Mouse (Mus musculus) forebrain, embryonic 16.5 days (tissue): ENCODE measurements at regions not wholly inside any gene's neighbourhood (a gene's known extent, or its start where the extent isn't known, plus 50 kb on each side); places are given as distances from the start of the nearest gene placed in this dataset.

ENCODE experiments used
- ATAC-seq: fragments of 200-750 bp; cut with Nextera tagmentation; 2 replicates; pipeline ENCODE4 v1.8.0; 2017; ENCODE audit warnings: mild to moderate bottlenecking, moderate library complexity
- H3K27ac ChIP-seq: fragments of 300-500 bp; sonication (generic); 2 replicates; pipeline ENCODE4 v1.5.1; 2014; ENCODE audit warnings: low read length, control low read depth
- H3K27me3 ChIP-seq: fragments of 300-500 bp; sonication (generic); replicated peaks from 2 replicates; pipeline ENCODE4 v1.6.1; 2014; ENCODE audit warnings: low read length; ENCODE audit not compliant: control insufficient read depth, insufficient read depth
- H3K36me3 ChIP-seq: fragments of 300-500 bp; sonication (generic); 2 replicates; pipeline ENCODE4 v1.6.1; 2014; ENCODE audit not compliant: control insufficient read depth, insufficient read depth
- H3K4me1 ChIP-seq: fragments of 300-500 bp; sonication (generic); replicated peaks from 2 replicates; pipeline ENCODE4 v1.6.1; 2014; ENCODE audit warnings: low read length; ENCODE audit not compliant: control insufficient read depth, insufficient read depth
- H3K4me2 ChIP-seq: fragments of 300-500 bp; sonication (generic); 2 replicates; pipeline ENCODE4 v1.6.1; 2014; ENCODE audit warnings: mild to moderate bottlenecking, low read length, control low read depth
- H3K4me3 ChIP-seq: fragments of 300-500 bp; sonication (generic); replicated peaks from 2 replicates; pipeline ENCODE4 v1.5.1; 2014; ENCODE audit warnings: mild to moderate bottlenecking, low read length, control low read depth
- H3K9ac ChIP-seq: fragments of 300-500 bp; sonication (generic); replicated peaks from 2 replicates; pipeline ENCODE4 v1.6.1; 2014; ENCODE audit warnings: low read depth, low read length, control low read depth
- H3K9me3 ChIP-seq: fragments of 300-500 bp; sonication (generic); 2 replicates; pipeline ENCODE4 v1.6.1; 2016; ENCODE audit warnings: low read length; ENCODE audit not compliant: control insufficient read depth
- WGBS: fragments of 180-500 bp; shearing (Covaris S2); extraction: QIAGEN DNeasy Blood & Tissue Kit; methylation state at CpG from one replicate; pipeline ENCODE4 v1.1.7; 2014; 5-methylcytosine and 5-hydroxymethylcytosine counted together

DNA sequence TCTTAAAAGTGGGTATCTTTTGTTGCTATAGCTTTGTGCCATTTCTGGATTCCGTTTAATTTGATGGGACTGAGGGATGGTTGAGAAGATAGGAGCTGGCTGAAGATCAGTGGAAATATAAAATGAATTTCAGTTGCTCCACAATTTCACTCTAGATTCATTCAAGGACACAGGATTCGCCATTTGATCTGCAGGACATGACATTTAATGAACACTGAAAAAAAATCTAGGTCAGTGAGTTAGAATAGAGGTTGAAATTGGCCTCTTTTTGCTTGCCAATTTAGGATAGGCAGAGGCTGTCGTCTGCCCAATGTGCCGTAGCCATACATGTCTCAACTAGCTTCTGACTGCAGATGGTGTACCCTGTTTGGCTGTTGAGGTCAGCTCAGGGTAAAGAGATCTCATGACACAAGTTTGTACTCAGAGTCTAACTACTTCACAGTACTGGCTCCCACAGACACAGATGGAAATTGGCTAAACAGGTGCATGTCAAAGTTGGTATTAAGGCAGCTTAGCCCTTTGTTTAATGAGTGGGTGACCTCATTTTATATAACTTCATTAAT lies 449.5 kb upstream of the Tle4 start:
- 63% methylated on average over 4 of the region's 4 CpGs for WGBS
- Histone ChIP-seq H3K9ac (no peak overlapping the region), H3K27me3 (peaks cover 5% of the 10 kb centered on the region)

DNA sequence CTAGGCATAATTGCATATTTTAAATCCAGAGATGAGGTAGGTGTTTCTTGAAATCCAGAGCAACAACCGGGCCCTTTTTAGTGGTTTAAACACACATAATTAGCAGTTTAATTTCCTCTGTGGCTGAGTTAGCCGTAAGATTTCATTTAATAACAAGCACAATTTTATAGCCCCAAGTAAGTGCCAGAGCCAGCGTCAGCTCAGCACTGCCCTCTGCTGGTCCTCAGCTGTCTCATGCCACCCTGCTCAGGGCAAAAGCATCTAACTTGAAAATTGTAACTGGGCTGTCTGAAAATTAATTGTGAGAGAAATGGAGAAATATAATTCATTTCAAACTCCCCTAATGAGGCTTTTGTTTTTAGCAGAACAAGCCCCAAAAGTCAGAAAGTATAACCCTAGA lies 437.7 kb upstream of the Tle4 start:
- Histone ChIP-seq H3K27ac (no peak overlapping the region), H3K9me3 (no peaks in the 10 kb centered on the region), H3K4me2 (no peak overlapping the region), H3K27me3 (peaks cover 2% of the 10 kb centered on the region; the same call in 1 of the 2 replicates), H3K4me3 (no peak overlapping the region), H3K36me3 (no peaks in the 10 kb centered on the region), H3K4me1 (peaks cover 3% of the 10 kb centered on the region; the same call in 1 of the 2 replicates), H3K9ac (no peak overlapping the region)
- WGBS, result 4% methylated on average over 3 of the region's 3 CpGs
- peak; percentile 77 for ATAC-seq

More for the DNA sequence above, 449.5 kb upstream of the Tle4 start:
- no peak overlapping the region for H3K4me3 ChIP-seq
- no peak overlapping the region for H3K27ac ChIP-seq
- H3K9me3 ChIP-seq, result no peaks in the 10 kb centered on the region
- no peaks in the 10 kb centered on the region; the same call in 1 of the 2 replicates for H3K4me1 ChIP-seq
- no peak overlapping the region for H3K4me2 ChIP-seq
- no peak for ATAC-seq
- no peaks in the 10 kb centered on the region for H3K36me3 ChIP-seq

DNA sequence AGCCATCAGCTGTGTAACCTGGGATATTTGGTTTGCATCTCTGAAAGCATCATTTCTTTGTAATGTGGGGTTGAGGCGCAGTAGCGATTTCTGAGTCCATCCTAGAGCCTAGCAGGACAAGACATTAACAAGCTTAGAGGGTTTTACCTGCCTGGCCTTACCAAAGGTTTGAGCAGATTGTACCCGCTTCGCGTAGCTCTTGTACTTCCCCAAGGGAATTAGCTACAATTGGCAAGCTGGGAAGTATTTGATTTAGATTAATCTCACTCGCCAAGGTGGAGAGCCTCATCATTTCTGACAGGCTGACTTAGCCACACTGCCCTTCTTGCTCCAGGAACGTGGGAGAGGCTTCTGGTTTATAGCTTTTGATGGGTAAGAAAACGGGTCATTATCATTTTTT lies 436.1 kb upstream of the Tle4 start:
- Histone ChIP-seq H3K27me3 (peaks cover 2% of the 10 kb centered on the region; the same call in 1 of the 2 replicates), H3K27ac (no peak overlapping the region), H3K4me3 (no peak overlapping the region), H3K4me2 (no peak overlapping the region), H3K9me3 (no peaks in the 10 kb centered on the region), H3K9ac (no peak overlapping the region), H3K4me1 (peaks cover 3% of the 10 kb centered on the region; the same call in 1 of the 2 replicates), H3K36me3 (no peaks in the 10 kb centered on the region)
- 59% methylated on average over 8 of the region's 8 CpGs for WGBS
- no peak for ATAC-seq

- H3K9ac ChIP-seq, result no peak overlapping the region
- peak; percentile 36; the same call in 1 of the 2 replicates for ATAC-seq
- H3K9me3 ChIP-seq, result no peaks in the 10 kb centered on the region
- H3K4me3 ChIP-seq, result no peak overlapping the region
- 76% methylated on average over 5 of the region's 5 CpGs for WGBS
- peaks cover 2% of the 10 kb centered on the region; the same call in 1 of the 2 replicates for H3K27me3 ChIP-seq
- H3K4me1 ChIP-seq, result peaks cover 3% of the 10 kb centered on the region; the same call in 1 of the 2 replicates
- no peak overlapping the region for H3K4me2 ChIP-seq
- H3K27ac ChIP-seq, result no peak overlapping the region
- no peaks in the 10 kb centered on the region for H3K36me3 ChIP-seq
Measured at GRCm38 (mm10) chr19:15033396-15033795, 435.5 kb upstream of the Tle4 start.

- 79% methylated on average over 9 of the region's 9 CpGs for WGBS
- H3K9ac ChIP-seq, result no peak overlapping the region
- peaks cover 3% of the 10 kb centered on the region; the same call in 1 of the 2 replicates for H3K4me1 ChIP-seq
Measured at GRCm38 (mm10) chr19:15032297-15032947, 434.6 kb upstream of the Tle4 start.

GRCm38 (mm10) chr19:15031483-15031882 lies 433.6 kb upstream of the Tle4 start:
- H3K27me3 ChIP-seq, result peaks cover 2% of the 10 kb centered on the region; the same call in 1 of the 2 replicates
- peaks cover 3% of the 10 kb centered on the region; the same call in 1 of the 2 replicates for H3K4me1 ChIP-seq
- ATAC-seq, result no peak
- H3K27ac ChIP-seq, result no peak overlapping the region
- H3K4me2 ChIP-seq, result no peak overlapping the region
- H3K36me3 ChIP-seq, result no peaks in the 10 kb centered on the region
- H3K9ac ChIP-seq, result no peak overlapping the region
- H3K9me3 ChIP-seq, result no peaks in the 10 kb centered on the region
- H3K4me3 ChIP-seq, result no peak overlapping the region

More at GRCm38 (mm10) chr19:15032297-15032947, 434.6 kb upstream of the Tle4 start:
- Histone ChIP-seq H3K4me2 (no peak overlapping the region), H3K27me3 (peaks cover 2% of the 10 kb centered on the region; the same call in 1 of the 2 replicates), H3K9me3 (no peaks in the 10 kb centered on the region), H3K4me3 (no peak overlapping the region), H3K27ac (no peak overlapping the region), H3K36me3 (no peaks in the 10 kb centered on the region)
- no peak for ATAC-seq

GRCm38 (mm10) chr19:15003596-15003995 lies 405.7 kb upstream of the Tle4 start:
- Histone ChIP-seq H3K27me3 (no peaks in the 10 kb centered on the region), H3K27ac (no peak overlapping the region), H3K4me3 (no peak overlapping the region), H3K9ac (no peak overlapping the region), H3K4me2 (no peak overlapping the region), H3K9me3 (no peaks in the 10 kb centered on the region), H3K4me1 (no peaks in the 10 kb centered on the region), H3K36me3 (no peaks in the 10 kb centered on the region)
- ATAC-seq, result no peak
- 75% methylated on average over 3 of the region's 3 CpGs for WGBS

- H3K27me3 ChIP-seq, result no peaks in the 10 kb centered on the region
- 90% methylated on average over 2 of the region's 2 CpGs for WGBS
- ATAC-seq, result no peak
Measured at GRCm38 (mm10) chr19:14993344-14993743, 395.5 kb upstream of the Tle4 start.

DNA sequence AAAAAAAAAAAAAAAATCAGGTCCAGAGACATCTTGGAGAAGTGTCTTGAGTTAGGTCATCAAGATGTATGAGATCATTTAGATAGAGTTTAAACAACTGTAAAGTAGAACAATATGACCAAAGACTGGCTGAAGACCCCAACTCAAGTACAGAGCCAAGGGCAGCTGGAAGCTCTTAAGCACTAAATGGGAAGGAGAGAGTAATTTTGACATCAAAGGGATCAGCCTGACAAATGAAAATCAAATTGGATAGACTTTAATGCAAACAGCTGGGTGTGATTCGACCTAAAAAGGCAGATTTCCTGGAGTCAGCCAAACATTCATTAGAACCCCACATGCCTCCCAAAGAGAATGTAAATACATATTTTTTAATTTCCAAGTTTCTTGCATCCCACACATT lies 372.3 kb upstream of the Tle4 start:
- Histone ChIP-seq H3K9me3 (no peaks in the 10 kb centered on the region), H3K4me3 (no peak overlapping the region), H3K4me2 (no peak overlapping the region), H3K9ac (no peak overlapping the region), H3K27ac (no peak overlapping the region), H3K4me1 (no peaks in the 10 kb centered on the region), H3K27me3 (no peaks in the 10 kb centered on the region), H3K36me3 (no peaks in the 10 kb centered on the region)
- WGBS, result 19% methylated on average over 1 of the region's 1 CpGs
- no peak for ATAC-seq

More at GRCm38 (mm10) chr19:14993344-14993743, 395.5 kb upstream of the Tle4 start:
- Histone ChIP-seq H3K4me3 (no peak overlapping the region), H3K4me1 (no peaks in the 10 kb centered on the region), H3K4me2 (no peak overlapping the region), H3K27ac (no peak overlapping the region), H3K9ac (no peak overlapping the region), H3K9me3 (no peaks in the 10 kb centered on the region), H3K36me3 (no peaks in the 10 kb centered on the region)
